Mouse (Mus musculus) hematopoietic multipotent progenitor cell, adult 10-12 weeks (in vitro differentiated cells): ENCODE measurements around the gene Olfr924. TPM values are rescaled to one million over a fixed set of nuclear protein-coding genes. Genes with fewer than 3 reads are reported as not detected.

Experiments
- polyA plus RNA-seq: library from polyadenylated mRNA; stranded (reverse); fragments of >175 nt; gene quantifications from 2 replicates; pipeline ENCODE4 v1.2.3, GENCODE M21; 2012; ENCODE audit warnings: low replicate concordance

Olfr924 gene
- polyA plus RNA-seq, result not detected in 2 replicates

GRCm38 (mm10) chr9:38844149-38844548, at the start of gene Olfr924:
Olfr924 (plus strand) TSS chr9:38844449.

DNA sequence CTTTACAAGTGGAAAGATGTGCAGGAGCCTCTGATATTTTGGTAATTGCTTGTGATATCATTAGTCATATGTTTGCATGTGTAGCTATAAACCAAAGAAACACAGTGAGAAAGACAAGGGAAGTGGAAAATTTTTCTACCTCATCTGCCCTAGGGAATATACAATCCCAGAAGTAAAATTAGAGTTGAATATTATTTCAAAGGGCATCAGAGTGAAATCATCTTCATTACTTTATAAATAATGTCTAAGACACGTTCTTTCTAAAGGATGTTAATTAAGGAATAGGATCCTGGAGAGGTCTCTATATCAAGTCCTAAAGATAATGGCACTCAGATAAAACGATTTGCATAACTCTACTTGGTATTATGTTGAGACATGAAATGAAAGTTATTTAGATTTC, 29.9 kb upstream of the Olfr924 start, which contains the start of gene Olfr922:
Gene Olfr922 (plus strand): TSS at position 301 of the 400 bp plus-strand sequence.

GRCm38 (mm10) chr9:38826245-38826644, 18.0 kb upstream of the Olfr924 start, which contains the start of gene Olfr923:
Olfr923 (plus strand) TSS chr9:38826545.

DNA sequence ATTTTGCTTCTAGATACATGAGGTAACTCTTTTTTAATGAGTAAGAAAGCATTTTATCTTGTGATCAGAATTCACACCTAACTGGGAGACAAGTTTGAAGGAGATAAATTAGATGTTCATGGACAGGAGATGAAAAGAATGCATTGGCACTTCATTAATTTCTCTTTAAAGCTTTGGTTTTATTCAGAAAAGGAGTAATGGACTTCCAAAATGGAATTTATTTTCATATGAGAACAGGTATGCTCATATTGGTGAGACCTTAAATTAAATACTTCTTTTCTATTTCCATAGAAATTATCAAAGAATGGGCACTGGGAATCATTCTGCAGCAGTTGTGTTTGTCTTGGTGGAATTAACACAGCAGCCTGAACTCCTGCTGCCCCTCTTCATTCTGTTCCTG, 10.5 kb downstream of the Olfr924 start, which contains the start of gene Olfr26:
Gene Olfr26 (plus strand): TSS at position 301 of the 400 bp plus-strand sequence.

DNA sequence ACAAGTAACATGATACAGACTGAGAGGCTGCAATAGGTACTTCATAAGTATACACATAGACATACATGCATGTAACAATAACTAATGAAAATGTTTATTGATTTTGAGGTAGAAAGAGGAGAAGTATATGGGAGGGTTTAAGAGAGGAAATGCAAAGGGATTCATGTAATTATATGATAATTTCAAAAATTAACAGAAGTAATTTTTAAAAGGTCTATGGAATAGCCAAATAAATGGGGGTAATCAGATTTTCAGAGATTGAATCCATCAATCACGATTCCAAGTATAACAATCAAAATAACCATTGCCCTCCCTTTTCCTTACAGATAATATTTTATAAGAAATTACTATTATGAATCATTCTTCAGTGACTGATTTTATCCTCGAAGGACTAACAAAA, 32.6 kb downstream of the Olfr924 start, which contains the start of gene Olfr926:
Gene Olfr926 (plus strand): TSS at position 301 of the 400 bp plus-strand sequence.

Other genes with a start within 250 kb of the Olfr924 start
- not detected in 2 replicates for gene Olfr914, start 239.3 kb upstream of the Olfr924 start, polyA plus RNA-seq
- not detected in 2 replicates for gene Olfr916, start 184.6 kb upstream of the Olfr924 start, polyA plus RNA-seq
- not detected in 2 replicates for gene Olfr917, start 178.6 kb upstream of the Olfr924 start, polyA plus RNA-seq
- gene Olfr918, start 169.8 kb upstream of the Olfr924 start, polyA plus RNA-seq, result not detected in 2 replicates
- gene Olfr919, start 140.8 kb upstream of the Olfr924 start, polyA plus RNA-seq, result not detected in 2 replicates
- 1.7 and 1.8 TPM in 2 replicates for gene Vwa5a, start 126.2 kb upstream of the Olfr924 start, polyA plus RNA-seq
- gene Olfr920, start 92.2 kb upstream of the Olfr924 start, polyA plus RNA-seq, result 0.02 TPM in 1 of 2 replicates, not detected in the other
- gene Olfr921, start 71.4 kb upstream of the Olfr924 start, polyA plus RNA-seq, result not detected in 2 replicates
- not detected in 2 replicates for gene Olfr922, start 29.8 kb upstream of the Olfr924 start, polyA plus RNA-seq
- not detected in 2 replicates for gene Olfr923, start 17.9 kb upstream of the Olfr924 start, polyA plus RNA-seq
- gene Olfr26, start 10.6 kb downstream of the Olfr924 start, polyA plus RNA-seq, result not detected in 2 replicates
- gene Olfr926, start 32.7 kb downstream of the Olfr924 start, polyA plus RNA-seq, result not detected in 2 replicates
- gene Olfr930, start 85.4 kb downstream of the Olfr924 start, polyA plus RNA-seq, result not detected in 2 replicates
- gene Olfr933, start 127.9 kb downstream of the Olfr924 start, polyA plus RNA-seq, result not detected in 2 replicates
- not detected in 2 replicates for gene Olfr934, start 143.9 kb downstream of the Olfr924 start, polyA plus RNA-seq
- not detected in 2 replicates for gene Olfr935, start 155.2 kb downstream of the Olfr924 start, polyA plus RNA-seq
- not detected in 2 replicates for gene Olfr146, start 178.9 kb downstream of the Olfr924 start, polyA plus RNA-seq
- not detected in 2 replicates for gene Olfr937, start 220.5 kb downstream of the Olfr924 start, polyA plus RNA-seq
- gene Olfr938, start 234.4 kb downstream of the Olfr924 start, polyA plus RNA-seq, result not detected in 2 replicates